7 mouse cellular contexts compared by ENCODE assay signal in the genomic region with DNA sequence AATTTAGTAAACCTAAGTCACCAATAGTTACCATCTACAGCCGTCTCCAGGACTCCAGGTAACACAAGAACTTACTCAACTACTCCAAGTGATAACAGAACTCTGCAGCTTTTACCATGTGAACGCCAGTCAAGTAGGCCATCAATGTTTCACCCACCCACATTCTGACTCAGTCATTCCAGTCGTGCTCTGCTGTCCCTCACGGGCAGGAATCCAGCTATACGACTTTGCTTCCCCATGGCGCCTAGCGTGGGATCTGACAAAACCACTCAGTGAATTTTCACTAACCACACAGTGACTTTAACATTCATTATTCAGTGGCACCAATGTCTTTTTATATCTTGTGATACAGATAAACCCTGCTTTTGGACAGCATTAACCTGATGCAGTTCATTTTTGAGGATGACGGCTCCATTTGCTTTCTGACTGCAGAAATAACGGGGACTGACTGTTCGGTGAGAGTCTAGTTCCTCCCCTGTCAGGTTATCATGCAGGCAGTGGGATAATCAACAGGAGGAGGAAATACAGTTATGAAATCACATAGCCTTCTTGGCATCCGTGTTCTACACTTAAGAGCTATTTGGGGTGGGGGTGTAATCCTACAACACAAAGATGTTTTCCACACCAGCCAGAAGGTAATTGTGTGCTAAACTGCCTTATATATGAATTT.
DNase-seq lines count a peak whose midpoint lies in the region; ATAC-seq lines count a peak whose summit lies in the region.

No protein-coding gene starts in this region.

- intact Hi-C loops in gastrocnemius, postnatal 36 days (cut with DNase I) = loop anchor here (5.0 kb wide), 1 partner anchor 86 kb away; no protein-coding TSS in a partner anchor

- peak overlapping the region; percentile 79 for H3K4me2 ChIP-seq in lung, embryonic 16.5 days (ENCODE audit: low read depth, low read length)
- peak overlapping the region; percentile 70 for H3K4me2 ChIP-seq in hindbrain, embryonic 12.5 days (replicated peaks)
- H3K4me2 ChIP-seq in midbrain, embryonic 14.5 days (ENCODE audit: low read length) = peak overlapping the region; percentile 89

- peak overlapping the region; percentile 95 for H3K4me3 ChIP-seq in lung, embryonic 16.5 days (ENCODE audit: low read length)
- H3K4me3 ChIP-seq in embryonic facial prominence, embryonic 10.5 days = peak overlapping the region; percentile 93
- peak overlapping the region; percentile 87 for H3K4me3 ChIP-seq in hindbrain, embryonic 12.5 days
- H3K4me3 ChIP-seq in midbrain, embryonic 14.5 days (replicated peaks; ENCODE audit: low read depth, low read length) = peak overlapping the region; percentile 89

- no peaks in the 10 kb centered on the region for H3K27me3 ChIP-seq in lung, embryonic 16.5 days (ENCODE audit: control insufficient read depth, insufficient read depth, low read depth, low read length)
- H3K27me3 ChIP-seq in embryonic facial prominence, embryonic 10.5 days (replicated peaks; ENCODE audit: low read depth, poor library complexity, severe bottlenecking) = no peaks in the 10 kb centered on the region
- no peaks in the 10 kb centered on the region for H3K27me3 ChIP-seq in hindbrain, embryonic 12.5 days
- no peaks in the 10 kb centered on the region for H3K27me3 ChIP-seq in midbrain, embryonic 14.5 days (ENCODE audit: control insufficient read depth, insufficient read depth, low read length)

- ATAC-seq in lung, embryonic 16.5 days (ENCODE audit: low read depth) = no peak
- ATAC-seq in hindbrain, embryonic 12.5 days (ENCODE audit: low FRiP score) = no peak
- no peak for ATAC-seq in midbrain, embryonic 14.5 days (ENCODE audit: low FRiP score, low TSS enrichment)

- no peak overlapping the region for H3K27ac ChIP-seq in lung, embryonic 16.5 days (ENCODE audit: low read length)
- no peak overlapping the region; the same call in 1 of the 2 replicates for H3K27ac ChIP-seq in embryonic facial prominence, embryonic 10.5 days (replicated peaks)
- peak overlapping the region; percentile 99 for H3K27ac ChIP-seq in hindbrain, embryonic 12.5 days
- H3K27ac ChIP-seq in midbrain, embryonic 14.5 days (replicated peaks; ENCODE audit: low read depth, low read length) = no peak overlapping the region; the same call in 1 of the 2 replicates

- H3K9me3 ChIP-seq in lung, embryonic 16.5 days (ENCODE audit: control insufficient read depth, low read length) = no peaks in the 10 kb centered on the region
- H3K9me3 ChIP-seq in embryonic facial prominence, embryonic 10.5 days = peaks cover 6% of the 10 kb centered on the region
- no peaks in the 10 kb centered on the region for H3K9me3 ChIP-seq in hindbrain, embryonic 12.5 days (replicated peaks)
- no peaks in the 10 kb centered on the region for H3K9me3 ChIP-seq in midbrain, embryonic 14.5 days (ENCODE audit: control insufficient read depth, low read length)

- no peak for DNase-seq in lung, postnatal 36 days
- no peak for DNase-seq in embryonic facial prominence, embryonic 10.5 days (ENCODE audit: low spot score)
- peak; percentile 28 for DNase-seq in midbrain, embryonic 14.5 days
- DNase-seq in gastrocnemius, postnatal 36 days = no peak
- no peak for DNase-seq in spleen, postnatal 36 days (ENCODE audit: low spot score in 2 of 2)

- peaks cover 13% of the 10 kb centered on the region for H3K36me3 ChIP-seq in lung, embryonic 16.5 days (ENCODE audit: control insufficient read depth, insufficient read depth, low read length)
- peaks cover 41% of the 10 kb centered on the region for H3K36me3 ChIP-seq in embryonic facial prominence, embryonic 10.5 days (replicated peaks)
- H3K36me3 ChIP-seq in hindbrain, embryonic 12.5 days = peaks cover 22% of the 10 kb centered on the region
- H3K36me3 ChIP-seq in midbrain, embryonic 14.5 days (ENCODE audit: control insufficient read depth, insufficient read depth, low read length) = 0 out of 2 replicates have a peak, but pooled peaks cover 2% of the 10 kb centered on the region

- H3K4me1 ChIP-seq in lung, embryonic 16.5 days (replicated peaks; ENCODE audit: control insufficient read depth, insufficient read depth, low read length) = peaks cover 25% of the 10 kb centered on the region
- peaks cover 29% of the 10 kb centered on the region for H3K4me1 ChIP-seq in embryonic facial prominence, embryonic 10.5 days
- peaks cover 24% of the 10 kb centered on the region for H3K4me1 ChIP-seq in hindbrain, embryonic 12.5 days
- peaks cover 29% of the 10 kb centered on the region for H3K4me1 ChIP-seq in midbrain, embryonic 14.5 days (ENCODE audit: control insufficient read depth, insufficient read depth, low read length)

- no peak overlapping the region; the same call in 1 of the 2 replicates for H3K9ac ChIP-seq in lung, embryonic 16.5 days (ENCODE audit: low read length)
- H3K9ac ChIP-seq in hindbrain, embryonic 12.5 days = peak overlapping the region; percentile 99; the same call in 1 of the 2 replicates
- peak overlapping the region; percentile 98 for H3K9ac ChIP-seq in midbrain, embryonic 14.5 days (replicated peaks; ENCODE audit: low read length)

- 52% methylated on average over 11 of the region's 11 CpGs for WGBS in lung, embryonic 16.5 days
- WGBS in embryonic facial prominence, embryonic 10.5 days = 91% methylated on average over 11 of the region's 11 CpGs
- WGBS in hindbrain, embryonic 12.5 days = 80% methylated on average over 11 of the region's 11 CpGs
- WGBS in midbrain, embryonic 14.5 days = 49% methylated on average over 11 of the region's 11 CpGs
